Mouse (Mus musculus) CD4-positive naive resting alpha-beta T cell, adult 57 days (primary cell): Measurements from ENCODE around the gene Oas2. TPM values are rescaled to one million over a fixed set of nuclear protein-coding genes. Genes with fewer than 3 reads are reported as not detected.

Source experiments
- total RNA-seq: library from RNA; stranded (reverse); gene quantifications from one replicate; pipeline ENCODE4 v1.2.4, GENCODE M21; 2023

Oas2 gene
- total RNA-seq, result 9.4 TPM

GRCm38 (mm10) chr5:120749688-120750087, at the start of gene Oas2:
Oas2 (minus strand) TSS chr5:120749853.

DNA sequence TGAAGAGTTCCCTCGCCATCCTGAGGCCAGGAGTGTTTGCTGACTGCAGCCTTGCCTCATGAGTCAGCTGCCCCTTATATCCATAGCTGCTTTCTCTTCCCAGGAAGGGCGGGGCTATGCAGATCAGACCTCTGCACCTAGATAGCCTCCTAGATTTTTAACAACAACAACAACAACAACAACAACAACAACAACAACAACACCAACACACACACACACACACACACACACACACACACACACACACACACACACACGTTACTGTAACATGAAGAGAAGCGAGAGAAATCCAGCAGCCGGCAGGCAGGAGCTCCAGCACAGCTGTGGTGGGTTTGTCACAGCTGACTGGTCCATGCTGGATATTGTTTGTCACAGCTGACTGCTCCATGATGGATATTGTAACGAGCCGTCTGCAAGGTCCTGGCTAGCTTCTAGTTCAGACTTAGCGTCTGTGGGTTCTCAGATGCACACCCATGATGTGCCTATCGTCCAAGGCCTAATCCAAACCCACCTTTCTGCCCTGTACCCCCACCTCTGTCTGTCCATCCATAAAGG, 45.9 kb upstream of the Oas2 start, which contains the start of gene Oas1e:
TSS of gene Oas1e (minus strand) at position 51 of the 555 bp plus-strand sequence.

GRCm38 (mm10) chr5:120777478-120777877, 27.8 kb upstream of the Oas2 start, which contains the start of gene Oas3:
Oas3 (minus strand) TSS chr5:120777661.

DNA sequence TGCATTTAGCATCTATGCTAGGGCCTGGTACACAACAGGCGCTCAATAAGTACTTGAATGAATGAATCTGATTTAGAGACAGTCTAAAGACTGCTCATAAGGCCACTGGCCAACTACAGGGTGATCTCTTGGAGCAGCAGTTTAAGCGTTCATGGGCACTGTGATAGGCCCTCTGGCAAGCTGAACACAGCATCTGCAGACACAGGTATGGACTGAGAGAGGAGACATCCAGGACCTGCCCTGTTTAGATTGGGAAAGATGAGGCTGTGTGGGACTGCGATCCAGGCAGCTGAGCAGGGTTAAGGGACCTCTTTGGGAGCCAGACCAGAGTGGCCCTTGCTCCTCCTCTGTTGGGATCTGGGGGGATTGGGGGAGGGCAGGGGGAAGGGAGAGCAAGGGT, 37.8 kb downstream of the Oas2 start, which contains the start of gene Dtx1:
TSS of gene Dtx1 (minus strand) at position 101 of the 400 bp plus-strand sequence.

Other genes starting within 250 kb of the Oas2 start
- gene Plbd2, start 246.2 kb downstream of the Oas2 start, total RNA-seq, result 18.9 TPM
- 6.1 TPM for gene Slc8b1, start 238.7 kb downstream of the Oas2 start, total RNA-seq
- gene Tpcn1, start 161.2 kb downstream of the Oas2 start, total RNA-seq, result 65.6 TPM
- 1.2 TPM for gene Iqcd, start 160.8 kb downstream of the Oas2 start, total RNA-seq
- 5.7 TPM for gene Rita1, start 137.3 kb downstream of the Oas2 start, total RNA-seq
- 118 TPM for gene Ddx54, start 137.1 kb downstream of the Oas2 start, total RNA-seq
- gene Cfap73, start 115.6 kb downstream of the Oas2 start, total RNA-seq, result not detected
- 34.9 TPM for gene Rasal1, start 101.0 kb downstream of the Oas2 start, total RNA-seq
- gene Dtx1, start 37.9 kb downstream of the Oas2 start, total RNA-seq, result 261 TPM
- gene Oas3, start 27.8 kb upstream of the Oas2 start, total RNA-seq, result 5.1 TPM
- not detected for gene Oas1e, start 45.7 kb upstream of the Oas2 start, total RNA-seq
- gene Oas1c, start 62.7 kb upstream of the Oas2 start, total RNA-seq, result 12.6 TPM
- not detected for gene Oas1f, start 97.5 kb upstream of the Oas2 start, total RNA-seq
- not detected for gene Oas1h, start 111.6 kb upstream of the Oas2 start, total RNA-seq
- 0.80 TPM for gene Oas1g, start 137.8 kb upstream of the Oas2 start, total RNA-seq
- 2.4 TPM for gene Oas1a, start 157.7 kb upstream of the Oas2 start, total RNA-seq
- gene Oas1d, start 164.7 kb upstream of the Oas2 start, total RNA-seq, result not detected